Mouse (Mus musculus): ENCODE results near the gene Lrrc42. TPM values are rescaled to one million over a fixed set of nuclear protein-coding genes. Genes with fewer than 3 reads are reported as not detected.

Gene Lrrc42
- polyA plus RNA-seq (2017; shearing (Covaris generic)) = 10 to 100 TPM; 17.8 to 22.9 TPM

- peak; percentile 96 for ATAC-seq
These were observed at the start of gene Lrrc42, which contains the start of gene Hspb11 for GRCm38 (mm10) chr4:107253125-107254091. TSS of gene Lrrc42 (minus strand) at chr4:107253532. TSS of gene Hspb11 (plus strand) at chr4:107253593.

DNA sequence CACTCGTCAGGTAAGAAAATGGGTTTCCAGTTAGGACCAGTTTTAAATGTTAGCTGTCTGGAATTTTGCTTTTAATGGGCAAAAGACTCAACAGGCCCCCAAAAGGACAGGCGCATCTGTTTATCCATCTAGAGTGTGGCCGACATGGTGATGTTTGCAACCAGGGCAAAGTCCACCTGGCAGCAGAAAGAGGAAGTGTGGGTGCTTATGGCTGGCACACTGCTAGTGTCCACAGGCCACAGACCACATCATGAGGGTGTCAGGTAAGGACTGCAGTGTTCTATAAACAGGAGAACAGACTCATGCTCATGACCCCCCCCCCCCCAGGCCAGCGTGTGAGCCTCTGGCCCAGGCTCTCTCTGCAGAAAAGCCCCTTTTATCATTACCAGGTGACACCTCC lies 49.5 kb upstream of the Lrrc42 start:
- no peak for ATAC-seq

- no peak for ATAC-seq
These were observed 48.9 kb upstream of the Lrrc42 start for GRCm38 (mm10) chr4:107302221-107302620.

- no peak for ATAC-seq
These were observed 47.7 kb upstream of the Lrrc42 start for GRCm38 (mm10) chr4:107300902-107301555.

DNA sequence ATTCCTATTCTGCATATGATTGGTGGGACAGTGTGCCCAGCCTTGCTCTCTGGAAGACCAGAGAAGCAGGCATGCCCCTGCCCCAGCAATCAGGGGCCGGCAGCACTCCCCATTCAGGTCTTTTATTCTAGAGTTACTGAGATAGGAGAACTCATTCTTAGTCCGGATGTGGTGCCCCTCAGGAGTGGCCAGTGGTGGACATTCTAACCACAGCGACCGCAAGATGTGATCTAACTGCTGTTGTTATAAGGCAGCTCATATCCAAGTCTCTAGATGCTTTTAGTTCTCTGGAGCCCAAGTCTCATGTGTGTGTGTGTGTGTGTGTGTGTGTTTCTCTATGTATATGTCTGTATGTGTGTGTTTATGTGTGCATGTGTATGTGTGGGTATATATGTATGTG lies 47.0 kb upstream of the Lrrc42 start:
- no peak for ATAC-seq

- no peak for ATAC-seq
These were observed 46.5 kb upstream of the Lrrc42 start for GRCm38 (mm10) chr4:107299779-107300340.

DNA sequence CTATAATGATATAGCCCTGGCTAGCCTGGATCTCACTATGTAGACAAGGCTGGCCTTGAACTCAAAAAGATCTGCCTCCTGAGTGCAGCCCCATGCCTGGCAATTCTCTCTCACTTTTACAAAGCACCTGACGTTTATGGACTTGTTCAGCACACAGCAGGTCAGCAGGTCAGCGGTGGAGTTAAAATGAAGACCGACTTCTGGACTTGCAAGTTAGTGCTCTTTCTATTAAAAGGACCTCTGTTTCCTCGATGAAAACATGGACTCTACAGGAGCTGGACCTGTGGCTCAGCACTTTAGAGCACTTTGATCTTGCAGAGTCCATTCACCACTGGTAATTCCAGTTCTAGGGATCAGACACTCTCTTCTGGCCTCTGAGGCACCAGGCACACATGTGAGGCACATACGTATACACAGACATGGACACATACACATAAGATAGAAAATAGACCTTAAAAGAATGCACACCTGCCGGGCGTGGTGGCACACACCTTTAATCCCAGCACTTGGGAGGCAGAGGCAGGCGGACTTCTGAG lies 44.8 kb upstream of the Lrrc42 start:
- ATAC-seq = no peak

- ATAC-seq = no peak
These were observed 38.9 kb upstream of the Lrrc42 start for GRCm38 (mm10) chr4:107292273-107292662.

DNA sequence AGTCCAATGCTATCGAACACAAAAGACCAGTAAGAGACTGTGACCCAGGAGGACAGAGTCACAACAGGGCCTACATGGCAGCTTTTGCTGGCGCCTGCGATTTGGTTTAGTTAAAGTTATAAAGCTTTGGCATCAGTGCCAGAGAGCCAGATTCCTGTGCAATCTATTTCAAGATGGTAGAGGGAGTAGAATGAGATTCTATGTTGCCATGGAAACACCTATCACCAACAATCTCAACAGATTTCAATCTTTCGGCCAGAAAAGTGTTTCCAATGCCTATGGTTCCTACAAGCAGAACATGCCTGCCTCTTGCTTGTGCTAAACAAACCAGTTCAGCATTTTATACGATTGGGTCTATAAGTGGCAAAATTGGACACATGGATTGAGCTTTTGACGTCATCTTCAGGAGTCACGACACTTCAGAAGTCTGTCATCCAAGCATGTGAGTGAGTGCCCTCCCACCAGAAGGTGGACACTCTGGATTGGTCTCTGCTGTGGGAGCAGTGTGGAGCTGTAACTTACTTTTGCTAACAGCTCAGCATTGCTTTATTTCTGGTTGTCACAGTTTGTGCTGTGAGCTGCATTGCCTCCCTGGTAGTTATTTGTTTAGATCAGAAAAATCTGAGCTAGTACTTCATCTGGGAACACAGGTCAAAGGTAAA lies 38.4 kb upstream of the Lrrc42 start:
- ATAC-seq = no peak

DNA sequence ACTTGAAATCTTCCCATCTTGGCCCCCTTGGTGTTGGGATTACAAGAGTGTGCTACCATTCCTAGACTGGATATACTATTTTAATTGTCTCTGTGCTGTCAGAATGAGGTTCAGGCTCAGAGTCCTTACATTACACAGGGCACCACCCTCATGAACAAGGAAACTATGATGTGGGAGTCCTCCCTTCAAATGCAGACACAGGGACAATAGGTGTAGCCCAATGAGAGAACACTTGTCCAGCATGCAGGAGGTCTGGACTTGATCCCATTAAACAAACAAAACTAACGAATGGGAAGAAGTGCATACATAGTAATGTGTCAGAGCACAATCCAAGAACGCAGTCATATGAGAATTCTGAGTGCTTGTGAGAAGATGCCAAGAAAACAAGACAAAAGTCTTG lies 34.2 kb upstream of the Lrrc42 start:
- ATAC-seq = no peak

GRCm38 (mm10) chr4:107286386-107286785 lies 33.1 kb upstream of the Lrrc42 start:
- ATAC-seq = no peak

DNA sequence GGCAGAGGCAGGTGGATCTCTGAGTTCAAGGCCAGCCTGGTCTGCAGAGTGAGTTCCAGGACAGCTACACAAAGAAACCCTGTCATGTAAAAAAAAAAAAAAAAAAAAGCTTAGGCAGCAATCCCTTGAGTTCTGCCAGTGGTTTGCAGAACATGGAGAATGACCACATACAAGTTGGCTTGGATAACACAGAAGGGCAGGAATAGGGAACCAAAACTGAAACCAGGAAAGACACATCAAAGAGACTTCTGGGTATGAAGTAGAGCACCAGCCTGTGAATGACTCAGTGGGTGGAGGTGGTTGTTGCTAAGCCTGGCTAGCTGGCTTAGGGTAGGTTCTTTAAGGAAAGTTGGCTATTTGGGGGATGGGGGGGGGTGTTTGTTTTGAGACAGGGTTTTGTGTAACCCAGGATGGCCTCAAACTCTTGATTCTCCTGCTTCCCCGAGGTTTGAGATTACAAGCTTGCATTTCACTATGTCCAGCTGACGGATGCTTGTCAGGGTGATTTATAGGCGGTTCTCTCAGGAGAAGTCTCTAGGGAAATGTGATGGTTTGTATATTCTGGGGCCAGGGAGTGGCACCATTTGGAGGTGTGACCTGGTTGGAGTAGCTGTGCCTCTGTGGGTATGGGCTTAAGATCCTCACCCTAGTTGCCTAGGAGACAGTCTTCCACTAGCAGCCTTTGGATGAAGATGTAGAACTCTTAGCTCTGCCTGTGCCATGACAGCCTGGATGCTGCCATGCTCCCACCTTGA lies 32.3 kb upstream of the Lrrc42 start:
- no peak for ATAC-seq

DNA sequence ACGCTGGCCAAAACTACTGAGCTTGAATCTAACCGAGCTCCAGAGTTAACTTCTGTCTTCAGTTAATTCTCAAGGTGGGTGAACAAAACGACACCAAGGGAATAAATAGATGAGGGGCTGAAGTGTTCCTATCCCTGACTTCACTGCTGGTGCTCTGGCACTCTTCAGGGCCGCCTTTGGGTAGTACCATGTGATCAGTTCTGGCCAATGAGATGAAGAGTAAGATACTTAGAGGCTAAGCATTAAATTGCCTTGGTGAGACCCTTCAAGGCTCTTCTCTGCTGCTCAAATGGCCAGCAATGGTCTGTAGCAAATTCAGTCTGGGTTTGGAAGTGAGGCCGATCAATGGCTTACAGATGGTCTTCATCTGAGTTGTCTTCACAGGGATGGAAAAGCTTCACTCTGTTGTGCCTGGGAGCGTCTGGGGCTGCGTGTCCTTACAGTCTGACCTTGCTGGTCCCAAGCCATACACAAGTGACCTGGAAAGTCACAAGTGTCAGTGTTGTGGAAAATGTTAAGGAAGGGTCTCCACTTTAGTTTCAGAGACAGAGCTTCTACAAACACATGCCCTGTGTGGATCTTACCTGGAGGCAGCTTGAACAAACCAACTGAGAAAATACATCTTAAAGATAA lies 27.6 kb upstream of the Lrrc42 start:
- ATAC-seq = no peak

- no peak for ATAC-seq
These were observed 24.9 kb upstream of the Lrrc42 start for GRCm38 (mm10) chr4:107278188-107278707.

GRCm38 (mm10) chr4:107274511-107274910 lies 21.2 kb upstream of the Lrrc42 start:
- ATAC-seq = no peak

GRCm38 (mm10) chr4:107273683-107274082 lies 20.4 kb upstream of the Lrrc42 start:
- ATAC-seq = no peak

DNA sequence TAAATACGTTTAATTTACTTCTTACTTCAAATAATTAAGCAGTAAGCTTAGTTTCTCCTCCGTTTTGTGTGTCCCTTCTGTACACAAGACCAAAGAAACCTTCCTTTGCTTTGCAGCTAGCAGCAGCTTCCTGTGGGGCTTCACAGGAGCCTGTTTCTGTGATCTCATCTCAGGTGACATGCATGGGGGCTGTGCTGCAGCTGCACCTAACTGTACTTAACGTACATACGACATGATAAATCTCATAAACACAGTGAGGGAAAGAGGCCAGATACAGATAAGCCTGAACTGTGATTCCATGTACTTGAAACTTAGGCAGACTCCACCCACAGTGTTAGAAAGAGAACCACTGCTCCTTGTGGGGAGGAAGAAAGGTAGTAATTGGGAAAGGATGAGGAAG lies 6.7 kb upstream of the Lrrc42 start:
- ATAC-seq = peak; percentile 77

GRCm38 (mm10) chr4:107254414-107254813 lies 1.1 kb upstream of the Lrrc42 start:
- ATAC-seq = no peak

DNA sequence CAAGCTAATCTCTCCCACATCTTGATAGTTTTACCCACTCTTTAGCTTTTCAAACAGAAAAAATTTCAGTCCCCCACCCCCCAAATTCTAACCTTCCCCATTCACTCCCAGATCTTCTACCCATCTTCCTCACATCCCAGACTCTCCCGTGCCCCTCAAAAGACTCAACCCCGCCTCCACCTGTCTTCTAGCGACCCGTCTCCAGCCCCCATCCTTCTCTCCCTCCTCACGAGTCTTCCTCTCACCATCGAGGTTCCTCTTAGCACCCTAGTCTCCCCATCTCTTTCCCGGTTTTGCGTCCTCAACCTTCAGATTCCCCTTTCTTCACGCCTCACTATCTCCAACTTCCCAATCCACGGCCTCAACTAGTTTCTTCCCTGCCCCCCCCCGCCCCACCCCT lies 810 bp downstream of the Lrrc42 start:
- no peak for ATAC-seq

DNA sequence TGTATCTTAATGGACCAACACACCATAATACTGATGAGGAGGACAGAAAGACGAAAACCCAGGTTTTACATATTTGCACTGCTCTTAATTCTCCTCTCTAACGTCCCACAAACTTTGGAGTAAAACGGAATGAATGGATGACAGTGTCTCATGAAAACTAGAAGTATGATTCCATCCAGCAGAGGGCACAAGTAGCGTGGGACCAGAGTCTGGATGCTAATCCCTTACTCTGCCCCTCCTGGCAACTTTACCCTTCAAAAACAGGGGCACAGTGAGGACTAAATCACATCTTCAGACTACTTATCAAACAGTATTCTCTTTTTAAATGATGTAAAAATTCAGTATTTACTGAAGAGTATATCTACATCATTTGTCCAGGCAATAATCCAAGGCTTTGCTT lies 2.8 kb downstream of the Lrrc42 start:
- no peak for ATAC-seq

- no peak for ATAC-seq
These were observed 3.9 kb downstream of the Lrrc42 start for GRCm38 (mm10) chr4:107249471-107249870.

All from CD4-positive, CD25-positive, alpha-beta regulatory T cell, adult 4 months (primary cell).